Mouse (Mus musculus) neutrophil, adult 59 days (primary cell): Measurements from ENCODE around the gene Casc3. TPM values are rescaled to one million over a fixed set of nuclear protein-coding genes. Genes with fewer than 3 reads are reported as not detected.

Source experiments
- total RNA-seq, 2 experiments: library from RNA; stranded (reverse); gene quantifications; 1 replicate in 1 of 2; 2 replicates in 1 of 2; pipeline ENCODE4 v1.2.4; 2023

The Casc3 gene
- 10 to 100 TPM; 57.8 to 63.3 TPM for total RNA-seq

DNA sequence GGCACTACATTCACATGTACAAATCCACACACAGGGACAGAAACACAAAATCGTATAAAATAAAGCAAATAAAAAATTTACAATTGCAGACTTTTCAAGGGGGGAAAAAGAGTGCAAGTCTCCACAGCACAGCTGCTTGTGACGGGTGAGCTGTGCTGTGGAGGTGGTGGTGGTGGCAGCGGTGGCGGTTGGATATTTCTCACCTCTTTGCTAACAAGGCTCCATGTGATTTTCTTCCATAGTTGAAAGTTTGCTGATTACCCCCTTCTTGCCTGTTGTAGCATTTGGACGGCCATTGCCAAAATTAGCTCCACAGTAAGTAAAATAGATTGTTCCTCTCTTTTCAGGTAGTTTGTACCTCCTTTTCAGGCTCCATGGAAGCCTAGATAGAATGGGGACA, at the start of gene Casc3:
Gene Casc3 (plus strand): TSS at position 301 of the 400 bp plus-strand sequence.

DNA sequence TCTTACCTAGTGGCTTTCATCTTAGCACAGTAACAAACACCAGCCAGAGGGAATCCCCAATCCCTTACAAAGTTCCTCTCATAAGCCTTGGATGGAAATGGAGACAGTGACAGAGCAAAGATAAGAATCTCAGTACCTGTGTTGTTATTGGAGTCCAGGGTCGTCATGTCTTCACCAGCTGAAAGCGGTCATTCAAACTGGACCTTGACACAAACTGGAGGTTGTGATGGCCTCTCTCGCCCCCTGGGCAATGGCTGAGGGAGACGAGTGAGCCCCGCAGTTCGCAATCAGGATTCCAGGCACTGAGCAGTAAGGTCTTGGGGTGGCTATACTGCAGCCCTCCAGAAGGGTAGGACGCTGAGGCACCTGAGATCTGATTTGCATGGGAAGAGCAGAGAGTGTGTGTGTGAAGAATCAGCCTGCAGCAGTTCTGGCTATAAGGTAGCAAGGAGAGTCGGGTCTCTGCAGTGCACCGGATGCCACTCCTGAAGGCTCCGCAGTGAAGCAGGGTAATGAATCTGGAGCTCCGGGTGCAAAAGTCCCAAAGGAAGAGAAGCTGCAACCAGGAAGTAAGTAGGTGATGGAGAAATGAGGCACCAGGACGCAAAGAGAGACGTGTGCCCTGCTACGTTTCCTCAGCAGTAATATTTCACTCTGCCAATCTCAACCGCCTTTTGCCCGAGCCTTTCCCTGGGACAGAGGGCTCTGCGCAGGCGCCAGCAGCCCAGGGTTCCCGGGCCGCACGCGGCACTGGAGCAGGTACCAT, 29.9 kb upstream of the Casc3 start, which contains the start of gene Nr1d1:
Gene Nr1d1 (minus strand): TSS at position 752 of the 766 bp plus-strand sequence.

DNA sequence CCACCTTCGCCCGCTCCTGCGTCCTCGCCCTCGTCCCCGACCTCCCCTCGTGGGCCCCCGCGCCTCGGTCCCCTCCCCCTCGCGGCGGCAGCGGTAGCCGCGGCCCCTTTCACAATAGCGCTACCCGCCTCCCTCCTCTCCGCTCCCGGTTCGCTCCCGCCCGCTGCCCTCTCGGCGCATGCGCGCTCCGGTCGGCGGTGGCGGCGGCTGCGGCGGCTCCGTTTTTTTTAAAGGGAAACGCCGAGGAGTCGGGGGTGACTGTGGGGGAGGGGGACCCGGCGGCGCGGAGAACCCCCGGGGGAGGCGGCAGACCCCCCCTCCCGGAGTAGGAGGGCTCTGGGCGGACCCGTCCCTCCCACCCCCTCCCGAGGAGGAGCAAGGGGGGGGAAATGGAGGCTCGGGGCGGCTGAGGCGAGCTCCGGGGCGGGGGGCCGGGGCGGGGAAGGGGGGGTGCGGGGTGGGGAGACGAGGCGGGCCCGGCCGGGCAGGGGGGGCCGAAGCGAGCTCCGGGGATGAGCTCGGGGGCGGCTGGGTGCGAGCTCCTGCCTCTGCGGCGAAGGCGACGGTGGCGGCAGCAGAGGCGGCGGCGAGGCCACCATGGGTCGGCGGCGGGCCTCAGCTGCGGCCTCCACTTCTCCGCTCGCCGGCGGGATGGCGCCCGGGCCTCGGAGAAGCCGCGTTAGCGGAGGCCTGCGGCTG, 9.5 kb upstream of the Casc3 start, which contains the start of gene Msl1:
Gene Msl1 (plus strand): TSS at position 502 of the 699 bp plus-strand sequence.

DNA sequence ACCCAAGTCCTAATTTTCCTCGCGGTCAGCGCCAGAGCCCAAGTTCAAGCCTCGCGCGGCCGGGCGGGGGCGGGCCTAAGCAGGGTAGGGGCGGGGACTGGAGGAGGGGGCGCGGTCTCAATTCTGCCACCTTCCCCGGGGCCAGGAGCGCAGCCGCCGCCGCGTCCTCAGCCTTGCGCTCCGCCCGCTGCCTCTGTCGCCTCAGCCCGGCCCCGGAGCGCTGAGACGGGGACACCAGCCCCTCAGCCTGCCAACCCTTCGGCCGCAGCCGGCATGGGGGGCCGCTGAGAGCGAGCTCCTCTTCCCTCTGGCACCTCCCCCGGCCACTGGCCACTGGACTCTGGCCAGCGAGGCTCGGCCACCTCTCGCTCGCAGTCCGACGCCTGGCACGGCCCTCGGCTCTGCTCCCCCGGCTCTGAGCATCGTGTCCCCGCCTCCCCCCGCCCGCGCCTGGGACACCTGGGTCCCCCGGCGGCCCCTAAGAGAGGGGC, 32.0 kb downstream of the Casc3 start, which contains the start of gene Rapgefl1:
Gene Rapgefl1 (plus strand): TSS at position 135 of the 491 bp plus-strand sequence.

DNA sequence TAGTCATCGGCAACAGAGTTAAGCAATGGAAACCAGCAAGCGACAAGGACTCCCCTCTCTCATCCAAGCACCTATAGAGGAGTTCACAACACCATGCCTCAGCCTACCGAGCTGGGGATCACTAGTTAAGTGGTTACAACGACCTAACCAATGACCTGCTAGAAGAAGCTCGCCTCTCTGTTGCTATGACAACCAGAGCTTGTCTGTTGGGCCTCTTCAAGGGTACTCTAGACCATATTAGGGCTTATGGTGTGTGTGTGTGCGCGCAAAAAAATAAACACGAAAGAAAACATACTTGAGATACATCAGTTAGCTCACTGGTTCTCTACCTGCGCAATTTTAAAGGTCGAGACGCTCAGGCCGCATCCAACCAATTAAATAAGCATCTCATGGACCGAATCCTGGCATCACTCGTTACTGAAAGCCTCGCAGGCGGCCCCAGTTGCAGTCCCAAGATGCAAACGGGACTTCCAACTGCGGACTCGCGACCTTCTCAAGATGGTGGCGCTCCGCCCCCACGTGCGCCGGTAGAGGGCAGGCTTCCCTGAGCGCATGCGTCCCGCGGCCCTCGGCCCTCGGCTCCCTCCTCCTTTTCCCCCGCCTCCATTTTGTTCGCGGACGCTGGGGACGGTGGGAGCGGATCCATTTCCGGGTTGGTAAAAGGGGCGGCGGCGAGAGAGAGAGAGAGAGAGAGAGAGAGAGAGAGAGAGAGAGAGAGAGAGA, 58.5 kb downstream of the Casc3 start, which contains the start of gene Wipf2:
Gene Wipf2 (plus strand): TSS at position 611 of the 723 bp plus-strand sequence.

Other genes starting within 250 kb of the Casc3 start
- gene Ormdl3, start 217.5 kb upstream of the Casc3 start, total RNA-seq: 1 to 10 TPM; 6.7 to 8.2 TPM
- gene Lrrc3c, start 206.6 kb upstream of the Casc3 start, total RNA-seq: not detected
- gene Gm12355, start 179.2 kb upstream of the Casc3 start, total RNA-seq: 10 to 100 TPM; 16.3 to 20.8 TPM
- gene Gsdma3, start 178.5 kb upstream of the Casc3 start, total RNA-seq: not detected
- not detected for gene Gsdma2, start 158.1 kb upstream of the Casc3 start, total RNA-seq
- not detected for gene Gsdma, start 140.6 kb upstream of the Casc3 start, total RNA-seq
- 10 to 100 TPM; 45.5 to 48.4 TPM for gene Psmd3, start 122.4 kb upstream of the Casc3 start, total RNA-seq
- not detected for gene Csf3, start 103.6 kb upstream of the Casc3 start, total RNA-seq
- gene Med24, start 75.5 kb upstream of the Casc3 start, total RNA-seq: 10 to 100 TPM; 40.0 to 42.2 TPM
- 10 to 100 TPM; 22.0 to 23.9 TPM for gene Thra, start 64.3 kb upstream of the Casc3 start, total RNA-seq
- gene Nr1d1, start 29.6 kb upstream of the Casc3 start, total RNA-seq: 1 to 10 TPM; 2.1 to 4.7 TPM
- 100 to 1,000 TPM; 201 to 215 TPM for gene Msl1, start 9.4 kb upstream of the Casc3 start, total RNA-seq
- under 1 TPM; 0.31 to 0.73 TPM for gene Rapgefl1, start 31.9 kb downstream of the Casc3 start, total RNA-seq
- 10 to 100 TPM; 31.3 to 34.5 TPM for gene Wipf2, start 58.7 kb downstream of the Casc3 start, total RNA-seq
- gene Cdc6, start 102.9 kb downstream of the Casc3 start, total RNA-seq: 10 to 100 TPM; 20.3 to 28.8 TPM
- 100 to 1,000 TPM; 110 to 130 TPM for gene Rara, start 122.9 kb downstream of the Casc3 start, total RNA-seq
- gene Gjd3, start 178.1 kb downstream of the Casc3 start, total RNA-seq: not detected
- gene Top2a, start 219.3 kb downstream of the Casc3 start, total RNA-seq: 100 to 1,000 TPM; 235 to 255 TPM
- gene Igfbp4, start 236.3 kb downstream of the Casc3 start, total RNA-seq: 10 to 100 TPM; 45.3 to 52.7 TPM